Mouse (Mus musculus) heart, postnatal 36 days (tissue): Measurements from ENCODE around the gene Atp5c1. TPM values are rescaled to one million over a fixed set of nuclear protein-coding genes. Genes with fewer than 3 reads are reported as not detected.

Experiments used
- DNase-seq, 2 experiments: peaks; one replicate each; pipeline ENCODE4 v3.0.0; 2021 to 2022
- intact Hi-C: fragments of 180-260 bp; cut with DNase I; formaldehyde crosslinking; loops from one replicate; pipeline ENCODE4 v1.15.1; 2025
- total RNA-seq, 2 experiments: library from RNA; stranded (reverse); gene quantifications; 2 replicates each; pipeline ENCODE4 v1.2.3; 2021

Atp5c1 gene
- 1,000 to 10,000 TPM; 1,521 to 1,571 TPM for total RNA-seq

GRCm38 (mm10) chr2:10080310-10081010 lies at the start of gene Atp5c1, which contains the start of gene Kin:
Atp5c1 (minus strand) TSS chr2:10080510.
Kin (plus strand) TSS chr2:10080593.
- peak; percentile 94 to 96 for DNase-seq
- intact Hi-C loops = loop anchor here (2.0 kb wide), 1 partner anchor 32 kb away; the partner anchor contains the start of gene Taf3

- intact Hi-C loops = no loop called here
- DNase-seq = no peak
Observed at GRCm38 (mm10) chr2:10128571-10128970, 48.3 kb upstream of the Atp5c1 start.

GRCm38 (mm10) chr2:10127471-10127870 lies 47.2 kb upstream of the Atp5c1 start:
- intact Hi-C loops = no loop called here

GRCm38 (mm10) chr2:10126122-10126521 lies 45.8 kb upstream of the Atp5c1 start:
- intact Hi-C loops = no loop called here
- DNase-seq = no peak

More at GRCm38 (mm10) chr2:10127471-10127870, 47.2 kb upstream of the Atp5c1 start:
- no peak for DNase-seq

GRCm38 (mm10) chr2:10121826-10122225 lies 41.5 kb upstream of the Atp5c1 start:
- intact Hi-C loops = no loop called here
- no peak for DNase-seq

GRCm38 (mm10) chr2:10119276-10119675 lies 39.0 kb upstream of the Atp5c1 start:
- DNase-seq = no peak
- intact Hi-C loops = no loop called here

GRCm38 (mm10) chr2:10118751-10119150 lies 38.4 kb upstream of the Atp5c1 start:
- intact Hi-C loops = no loop called here
- DNase-seq = no peak

GRCm38 (mm10) chr2:10108535-10109189 lies 28.4 kb upstream of the Atp5c1 start:
- DNase-seq = no peak
- intact Hi-C loops = no loop called here

GRCm38 (mm10) chr2:10101180-10101579 lies 20.9 kb upstream of the Atp5c1 start:
- peak; percentile 25 to 63 for DNase-seq
- intact Hi-C loops = loop anchor here (1.0 kb wide), 2 partner anchors 41 to 187 kb away; no protein-coding TSS in a partner anchor

- no peak for DNase-seq
- intact Hi-C loops = no loop called here
Observed at GRCm38 (mm10) chr2:10100471-10100870, 20.2 kb upstream of the Atp5c1 start.

- DNase-seq = peak; percentile 45 to 60
- intact Hi-C loops = no loop called here
Observed at GRCm38 (mm10) chr2:10098598-10099215, 18.4 kb upstream of the Atp5c1 start.

GRCm38 (mm10) chr2:10094327-10095100 lies 14.2 kb upstream of the Atp5c1 start:
- intact Hi-C loops = no loop called here

GRCm38 (mm10) chr2:10087256-10087850 lies 7.0 kb upstream of the Atp5c1 start:
- DNase-seq = no peak

More at GRCm38 (mm10) chr2:10094327-10095100, 14.2 kb upstream of the Atp5c1 start:
- no peak for DNase-seq

GRCm38 (mm10) chr2:10082737-10083136 lies 2.4 kb upstream of the Atp5c1 start:
- no peak for DNase-seq
- intact Hi-C loops = no loop called here

More at GRCm38 (mm10) chr2:10087256-10087850, 7.0 kb upstream of the Atp5c1 start:
- intact Hi-C loops = no loop called here

- intact Hi-C loops = loop anchor here (2.0 kb wide), 1 partner anchor 33 kb away; the partner anchor contains the start of gene Taf3
- DNase-seq = no peak
Observed at GRCm38 (mm10) chr2:10081453-10082080, 1.3 kb upstream of the Atp5c1 start.

- DNase-seq = no peak
- intact Hi-C loops = loop anchor here (2.0 kb wide), 1 partner anchor 31 kb away; the partner anchor contains the start of gene Taf3
Observed at GRCm38 (mm10) chr2:10079745-10080309, 483 bp downstream of the Atp5c1 start.

- no peak for DNase-seq
- intact Hi-C loops = no loop called here
Observed at GRCm38 (mm10) chr2:10076675-10077074, 3.6 kb downstream of the Atp5c1 start.

- intact Hi-C loops = no loop called here
- no peak for DNase-seq
Observed at GRCm38 (mm10) chr2:10074470-10074869, 5.8 kb downstream of the Atp5c1 start.

GRCm38 (mm10) chr2:10071751-10072150 lies 8.6 kb downstream of the Atp5c1 start:
- no peak for DNase-seq
- intact Hi-C loops = no loop called here
